Mouse (Mus musculus) heart, adult 2 months (tissue): ENCODE data around the gene Ptprn.

Experiments used
- CTCF ChIP-seq: fragments of 200-600 bp; IDR thresholded peaks from 2 replicates; pipeline ENCODE4 v1.8.1; 2022; ENCODE audit warnings: antibody characterized with exemption, mild to moderate bottlenecking, moderate library complexity
- POLR2A ChIP-seq: fragments of 200-500 bp; IDR thresholded peaks from 2 replicates; pipeline ENCODE4 v1.6.1; 2011; ENCODE audit warnings: mild to moderate bottlenecking, low read depth, low read length, control low read depth; ENCODE audit not compliant: insufficient read depth

DNA sequence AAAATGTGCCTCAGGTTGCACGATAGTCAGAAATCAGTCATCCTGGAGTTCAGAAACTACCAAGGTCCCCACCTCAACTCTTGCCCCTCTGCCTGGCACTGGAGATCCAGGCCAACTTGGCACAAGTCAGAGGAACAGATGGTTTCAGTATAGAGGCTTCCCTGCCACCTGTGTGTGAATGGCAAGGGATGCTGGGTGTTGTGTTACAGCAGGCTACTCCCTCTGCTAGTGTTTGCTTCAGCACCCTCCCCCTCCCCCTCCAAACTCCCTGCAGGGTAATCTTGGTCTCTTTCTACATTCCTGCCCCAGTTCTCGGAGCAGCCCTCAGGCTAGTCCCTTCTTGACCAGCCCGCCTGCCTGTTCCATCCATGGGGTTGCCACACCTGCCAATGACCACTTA is 13.8 kb downstream of the Ptprn start:
- TF ChIP-seq CTCF = no peak
- TF ChIP-seq POLR2A = no peak
